Mouse (Mus musculus) E14TG2a.4 (cell line): ENCODE results near the gene Tmprss2.
"Not testable (repeated sequence)": the region's sequence is repeated elsewhere in the genome, so short reads cannot be mapped to it uniquely, and the experiment has no call there.

ENCODE experiments used
- CTCF ChIP-seq: conservative IDR thresholded peaks from 2 replicates; pipeline ENCODE4 v1.5.1; 2014; ENCODE audit warnings: low read length
- POU5F1 ChIP-seq: IDR thresholded peaks from 2 replicates; pipeline ENCODE4 v1.6.1; 2014; ENCODE audit warnings: low read length, borderline replicate concordance

DNA sequence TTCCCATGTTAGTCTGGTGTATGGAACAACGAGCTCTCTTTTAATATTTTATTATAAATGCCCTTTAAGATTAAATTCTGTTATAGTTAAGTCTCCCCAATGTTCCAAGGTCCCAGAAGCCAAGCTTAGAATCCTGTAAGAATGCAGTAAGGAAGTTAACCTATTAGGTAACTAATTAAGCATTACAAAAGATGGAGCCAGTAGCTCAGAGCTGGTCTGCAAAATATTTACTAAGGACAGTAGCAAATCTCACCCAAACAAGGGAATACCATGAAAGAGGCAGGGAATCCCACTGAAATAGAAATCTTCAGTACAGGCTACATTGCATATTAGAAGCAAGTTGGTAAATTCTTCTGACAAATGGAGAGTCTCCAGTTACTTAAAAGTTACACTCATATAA is 28.1 kb downstream of the Tmprss2 start:
- TF ChIP-seq CTCF, POU5F1: not testable (repeated sequence)
